Mouse (Mus musculus): ENCODE measurements at regions not wholly inside any gene's neighbourhood (a gene's known extent, or its start where the extent isn't known, plus 50 kb on each side); places are given as distances from the start of the nearest gene placed in this dataset.
"Not testable (repeated sequence)": the region's sequence is repeated elsewhere in the genome, so short reads cannot be mapped to it uniquely, and the experiment has no call there.

- DNase-seq (ENCODE audit: low spot score in 2 of 2): no peak
Measured at GRCm38 (mm10) chr1:83970641-83971285, 393.2 kb downstream of the Pid1 start.

- not testable (repeated sequence) for DNase-seq (ENCODE audit: low spot score in 2 of 2)
Measured at GRCm38 (mm10) chr1:83964631-83965030, 399.3 kb downstream of the Pid1 start.

- no peak for DNase-seq (ENCODE audit: low spot score in 2 of 2)
Measured at GRCm38 (mm10) chr1:83961761-83962160, 402.2 kb downstream of the Pid1 start.

- DNase-seq (ENCODE audit: low spot score in 2 of 2): no peak
Measured at GRCm38 (mm10) chr1:83959756-83960155, 404.2 kb downstream of the Pid1 start.

GRCm38 (mm10) chr1:83922900-83923299 is 441.1 kb downstream of the Pid1 start:
- no peak for DNase-seq (ENCODE audit: low spot score in 2 of 2)

- no peak for DNase-seq (ENCODE audit: low spot score in 2 of 2)
Measured at GRCm38 (mm10) chr1:83915454-83915853, 448.5 kb downstream of the Pid1 start.

GRCm38 (mm10) chr1:83907347-83907746 is 456.6 kb downstream of the Pid1 start:
- no peak for DNase-seq (ENCODE audit: low spot score in 2 of 2)

GRCm38 (mm10) chr1:83906906-83907305 is 457.1 kb downstream of the Pid1 start:
- DNase-seq (ENCODE audit: low spot score in 2 of 2): no peak

GRCm38 (mm10) chr1:83900135-83900534 is 463.8 kb downstream of the Pid1 start:
- DNase-seq (ENCODE audit: low spot score in 2 of 2): no peak

- no peak for DNase-seq (ENCODE audit: low spot score in 2 of 2)
Measured at GRCm38 (mm10) chr1:83896650-83897049, 467.3 kb downstream of the Pid1 start.

GRCm38 (mm10) chr1:83879109-83879399 is 471.1 kb upstream of the Sphkap start:
- no peak for DNase-seq (ENCODE audit: low spot score in 2 of 2)

GRCm38 (mm10) chr1:83878330-83879108 is 470.5 kb upstream of the Sphkap start:
- DNase-seq (ENCODE audit: low spot score in 2 of 2): no peak

- DNase-seq (ENCODE audit: low spot score in 2 of 2): peak in 1 of 2 experiments; percentile 7
Measured at GRCm38 (mm10) chr1:83870853-83871567, 463.0 kb upstream of the Sphkap start.

GRCm38 (mm10) chr1:83869046-83869445 is 461.0 kb upstream of the Sphkap start:
- DNase-seq (ENCODE audit: low spot score in 2 of 2): no peak

- no peak for DNase-seq (ENCODE audit: low spot score in 2 of 2)
Measured at GRCm38 (mm10) chr1:83862541-83862940, 454.5 kb upstream of the Sphkap start.

GRCm38 (mm10) chr1:83862128-83862527 is 454.1 kb upstream of the Sphkap start:
- DNase-seq (ENCODE audit: low spot score in 2 of 2): no peak

- DNase-seq (ENCODE audit: low spot score in 2 of 2): no peak
Measured at GRCm38 (mm10) chr1:83859732-83860424, 451.9 kb upstream of the Sphkap start.

GRCm38 (mm10) chr1:83853996-83854395 is 446.0 kb upstream of the Sphkap start:
- no peak for DNase-seq (ENCODE audit: low spot score in 2 of 2)

- no peak for DNase-seq (ENCODE audit: low spot score in 2 of 2)
Measured at GRCm38 (mm10) chr1:83851081-83851480, 443.1 kb upstream of the Sphkap start.

- DNase-seq (ENCODE audit: low spot score in 2 of 2): no peak
Measured at GRCm38 (mm10) chr1:83848414-83848813, 440.4 kb upstream of the Sphkap start.

GRCm38 (mm10) chr1:83847992-83848391 is 440.0 kb upstream of the Sphkap start:
- DNase-seq (ENCODE audit: low spot score in 2 of 2): no peak

- no peak for DNase-seq (ENCODE audit: low spot score in 2 of 2)
Measured at GRCm38 (mm10) chr1:83844827-83845379, 436.9 kb upstream of the Sphkap start.

Data from right cerebral cortex, adult 2 months (tissue).